Mouse (Mus musculus) neural tube, embryonic 11.5 days (tissue): ENCODE measurements at regions not wholly inside any gene's neighbourhood (a gene's known extent, or its start where the extent isn't known, plus 50 kb on each side); places are given as distances from the start of the nearest gene placed in this dataset.

Experiments used
- ATAC-seq: fragments of 200-750 bp; cut with Nextera tagmentation; 2 replicates; pipeline ENCODE4 v1.8.0; 2017; ENCODE audit warnings: moderate number of reproducible peaks, mild to moderate bottlenecking, moderate TSS enrichment, moderate library complexity; ENCODE audit not compliant: insufficient read depth, low FRiP score, low TSS enrichment
- DNase-seq: peaks from one replicate; pipeline ENCODE4 v3.0.0-alpha.2; 2015; ENCODE audit warnings: low spot score
- H3K27ac ChIP-seq: fragments of 300-500 bp; sonication (generic); 2 replicates; pipeline ENCODE4 v1.5.1; 2014; ENCODE audit warnings: low read depth, mild to moderate bottlenecking, low read length
- H3K27me3 ChIP-seq: fragments of 300-500 bp; sonication (generic); 2 replicates; pipeline ENCODE4 v1.6.1; 2014; ENCODE audit warnings: mild to moderate bottlenecking, low read length, mixed read lengths; ENCODE audit not compliant: control insufficient read depth, insufficient read depth
- H3K36me3 ChIP-seq: fragments of 300-500 bp; sonication (generic); 2 replicates; pipeline ENCODE4 v1.6.1; 2014; ENCODE audit warnings: mild to moderate bottlenecking, low read length, moderate library complexity, mixed read lengths; ENCODE audit not compliant: control insufficient read depth, insufficient read depth
- H3K4me1 ChIP-seq: fragments of 300-500 bp; sonication (generic); 2 replicates; pipeline ENCODE4 v1.6.1; 2014; ENCODE audit warnings: low read length, mixed read lengths; ENCODE audit not compliant: control insufficient read depth, insufficient read depth
- H3K4me2 ChIP-seq: fragments of 300-500 bp; sonication (generic); 2 replicates; pipeline ENCODE4 v1.6.1; 2014; ENCODE audit warnings: low read depth, mild to moderate bottlenecking, moderate library complexity
- H3K4me3 ChIP-seq: fragments of 300-500 bp; sonication (generic); 2 replicates; pipeline ENCODE4 v1.5.1; 2014; ENCODE audit warnings: low read depth, low read length
- H3K9ac ChIP-seq: fragments of 300-500 bp; sonication (generic); 2 replicates; pipeline ENCODE4 v1.6.1; 2014; ENCODE audit warnings: mild to moderate bottlenecking, low read length
- H3K9me3 ChIP-seq: fragments of 300-500 bp; sonication (generic); 2 replicates; pipeline ENCODE4 v1.6.1; 2016; ENCODE audit warnings: low read length; ENCODE audit not compliant: control insufficient read depth
- WGBS: fragments of 180-500 bp; shearing (Covaris S2); extraction: QIAGEN DNeasy Blood & Tissue Kit; methylation state at CpG from one replicate; pipeline ENCODE4 v1.1.7; 2014; 5-methylcytosine and 5-hydroxymethylcytosine counted together

- 12% methylated on average over 7 of the region's 7 CpGs for WGBS
- H3K4me1 ChIP-seq = peaks cover 16% of the 10 kb centered on the region
- H3K27me3 ChIP-seq = no peaks in the 10 kb centered on the region
- peaks cover 3% of the 10 kb centered on the region; the same call in 1 of the 2 replicates for H3K9me3 ChIP-seq
- no peaks in the 10 kb centered on the region for H3K36me3 ChIP-seq
- no peak overlapping the region for H3K4me2 ChIP-seq
- no peak overlapping the region for H3K27ac ChIP-seq
- peak; percentile 42 for DNase-seq
- H3K4me3 ChIP-seq = no peak overlapping the region
- H3K9ac ChIP-seq = no peak overlapping the region
- peak; percentile 55 for ATAC-seq
Measured at GRCm38 (mm10) chr1:35943800-35944199, 124.4 kb upstream of the Hs6st1 start.

DNA sequence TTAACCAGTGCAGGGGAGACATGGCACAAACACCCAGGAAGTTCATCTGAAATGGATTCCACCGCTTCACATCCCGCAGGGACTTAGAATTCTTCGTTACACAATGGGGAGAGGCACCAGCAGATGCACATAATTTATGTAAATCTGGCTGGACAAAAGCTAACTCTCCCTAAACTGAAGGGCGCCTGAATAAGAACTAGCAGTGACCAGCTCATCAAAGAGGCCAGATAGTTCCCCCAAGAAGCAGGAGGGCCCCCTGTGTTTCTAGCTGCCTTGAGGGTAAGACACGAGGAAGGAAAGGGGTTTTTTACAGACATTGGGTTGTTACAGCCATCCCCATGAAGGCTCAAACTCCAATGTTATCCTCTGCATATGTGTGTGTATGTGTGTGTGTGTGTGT lies 123.8 kb upstream of the Hs6st1 start:
- Histone ChIP-seq H3K27ac (no peak overlapping the region), H3K36me3 (no peaks in the 10 kb centered on the region), H3K4me3 (no peak overlapping the region), H3K27me3 (no peaks in the 10 kb centered on the region), H3K4me1 (peaks cover 16% of the 10 kb centered on the region), H3K9ac (no peak overlapping the region), H3K9me3 (peaks cover 3% of the 10 kb centered on the region; the same call in 1 of the 2 replicates), H3K4me2 (no peak overlapping the region)
- 35% methylated on average over 5 of the region's 5 CpGs for WGBS
- peak; percentile 51; the same call in 1 of the 2 replicates for ATAC-seq
- peak; percentile 34 for DNase-seq

DNA sequence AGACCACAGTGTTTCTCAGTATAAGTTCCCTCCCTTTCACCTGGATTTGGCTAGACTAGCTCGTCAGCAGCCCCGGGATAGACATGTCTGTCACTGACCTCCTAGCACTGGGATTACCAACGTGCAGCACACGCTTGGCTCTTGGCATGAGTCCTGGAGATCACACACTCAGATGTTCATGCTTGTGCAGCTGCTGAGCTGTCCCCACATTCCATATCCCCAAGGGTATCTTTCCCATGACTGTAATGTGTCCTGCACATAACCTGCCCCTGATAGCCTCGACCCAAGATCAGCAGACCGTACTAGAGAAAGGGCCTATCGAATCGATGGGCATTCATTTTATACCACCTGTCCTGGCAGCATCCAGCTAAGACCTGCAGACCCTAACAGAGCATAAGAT lies 123.4 kb upstream of the Hs6st1 start:
- H3K27me3 ChIP-seq = no peaks in the 10 kb centered on the region
- H3K4me1 ChIP-seq = peaks cover 16% of the 10 kb centered on the region
- ATAC-seq (no peak), DNase-seq (no peak)
- H3K36me3 ChIP-seq = no peaks in the 10 kb centered on the region
- no peak overlapping the region for H3K4me2 ChIP-seq
- no peak overlapping the region for H3K27ac ChIP-seq
- peaks cover 3% of the 10 kb centered on the region; the same call in 1 of the 2 replicates for H3K9me3 ChIP-seq
- no peak overlapping the region for H3K4me3 ChIP-seq
- WGBS = 87% methylated on average over 8 of the region's 8 CpGs
- H3K9ac ChIP-seq = no peak overlapping the region

DNA sequence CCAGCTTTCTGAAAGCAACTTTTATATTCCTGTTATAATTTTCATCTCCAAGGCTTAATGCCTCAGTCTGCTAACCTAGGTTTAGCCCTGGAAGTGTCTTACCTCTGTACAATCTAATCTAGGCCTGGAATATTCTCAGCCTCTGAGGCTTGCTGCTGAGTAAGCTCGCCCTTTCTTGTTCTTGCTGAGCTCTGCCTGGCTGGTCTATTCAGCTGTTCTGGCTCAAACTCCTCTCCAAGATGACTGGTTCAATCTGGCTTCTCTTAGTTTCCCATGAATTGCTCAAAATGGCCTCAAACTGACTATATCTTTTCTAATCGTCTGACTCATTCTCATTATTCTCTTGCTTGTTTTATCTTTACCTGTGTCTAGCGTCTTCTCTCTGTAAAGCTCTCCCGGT lies 122.6 kb upstream of the Hs6st1 start:
- H3K4me3 ChIP-seq = no peak overlapping the region
- peaks cover 3% of the 10 kb centered on the region; the same call in 1 of the 2 replicates for H3K9me3 ChIP-seq
- H3K4me2 ChIP-seq = no peak overlapping the region
- ATAC-seq = no peak
- H3K9ac ChIP-seq = no peak overlapping the region
- no peak for DNase-seq
- WGBS = 91% methylated on average over 4 of the region's 4 CpGs
- peaks cover 16% of the 10 kb centered on the region for H3K4me1 ChIP-seq
- H3K27ac ChIP-seq = no peak overlapping the region
- no peaks in the 10 kb centered on the region for H3K36me3 ChIP-seq
- no peaks in the 10 kb centered on the region for H3K27me3 ChIP-seq

DNA sequence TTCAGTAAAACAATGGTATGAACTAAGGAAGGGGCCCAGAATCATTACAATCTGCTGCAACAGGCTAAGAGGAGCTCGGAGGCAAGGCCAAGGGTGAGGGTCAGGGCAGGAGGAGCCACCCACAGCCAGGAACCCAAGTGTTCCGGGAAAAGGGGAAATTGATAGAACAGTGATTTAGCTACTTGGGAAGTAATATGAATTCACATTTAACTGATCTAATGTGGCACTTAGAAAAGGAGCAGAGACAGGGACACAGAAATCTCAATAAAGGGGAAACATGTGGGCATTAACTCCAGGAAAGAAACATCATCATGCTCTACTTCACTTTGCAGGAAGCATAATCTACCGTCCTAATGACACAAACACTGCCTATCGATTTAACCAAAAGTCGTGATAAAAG lies 120.1 kb upstream of the Hs6st1 start:
- Histone ChIP-seq H3K4me1 (peaks cover 13% of the 10 kb centered on the region), H3K27me3 (no peaks in the 10 kb centered on the region), H3K36me3 (no peaks in the 10 kb centered on the region), H3K4me3 (no peak overlapping the region), H3K9me3 (peaks cover 3% of the 10 kb centered on the region; the same call in 1 of the 2 replicates), H3K27ac (no peak overlapping the region), H3K9ac (no peak overlapping the region), H3K4me2 (no peak overlapping the region)
- ATAC-seq = no peak
- 83% methylated on average over 5 of the region's 5 CpGs for WGBS
- no peak for DNase-seq

GRCm38 (mm10) chr1:35951082-35951481 lies 117.1 kb upstream of the Hs6st1 start:
- Histone ChIP-seq H3K27me3 (no peaks in the 10 kb centered on the region), H3K27ac (no peak overlapping the region), H3K9me3 (peaks cover 3% of the 10 kb centered on the region; the same call in 1 of the 2 replicates), H3K4me1 (no peaks in the 10 kb centered on the region), H3K4me3 (no peak overlapping the region), H3K9ac (no peak overlapping the region), H3K36me3 (no peaks in the 10 kb centered on the region), H3K4me2 (no peak overlapping the region)
- WGBS = 72% methylated on average over 4 of the region's 4 CpGs
- no peak for ATAC-seq
- no peak for DNase-seq

GRCm38 (mm10) chr1:35953721-35954120 lies 114.5 kb upstream of the Hs6st1 start:
- ATAC-seq (no peak), DNase-seq (no peak)

GRCm38 (mm10) chr1:35957425-35958372 lies 110.5 kb upstream of the Hs6st1 start:
- H3K4me2 ChIP-seq = no peak overlapping the region
- H3K4me3 ChIP-seq = no peak overlapping the region
- no peak for ATAC-seq
- no peak for DNase-seq
- H3K4me1 ChIP-seq = 0 out of 2 replicates have a peak, but pooled peaks cover 4% of the 10 kb centered on the region
- no peaks in the 10 kb centered on the region for H3K27me3 ChIP-seq
- no peak overlapping the region for H3K9ac ChIP-seq
- 67% methylated on average over 8 of the region's 8 CpGs for WGBS
- no peak overlapping the region for H3K27ac ChIP-seq
- H3K9me3 ChIP-seq = no peaks in the 10 kb centered on the region
- H3K36me3 ChIP-seq = no peaks in the 10 kb centered on the region

More at GRCm38 (mm10) chr1:35953721-35954120, 114.5 kb upstream of the Hs6st1 start:
- H3K9me3 ChIP-seq = no peaks in the 10 kb centered on the region
- H3K27me3 ChIP-seq = no peaks in the 10 kb centered on the region
- 69% methylated on average over 4 of the region's 4 CpGs for WGBS
- H3K4me3 ChIP-seq = no peak overlapping the region
- H3K4me1 ChIP-seq = 0 out of 2 replicates have a peak, but pooled peaks cover 4% of the 10 kb centered on the region
- H3K4me2 ChIP-seq = no peak overlapping the region
- no peak overlapping the region for H3K9ac ChIP-seq
- H3K27ac ChIP-seq = no peak overlapping the region
- H3K36me3 ChIP-seq = no peaks in the 10 kb centered on the region

- ATAC-seq = no peak
- Histone ChIP-seq H3K27ac (no peak overlapping the region), H3K4me1 (0 out of 2 replicates have a peak, but pooled peaks cover 4% of the 10 kb centered on the region), H3K9ac (no peak overlapping the region), H3K9me3 (no peaks in the 10 kb centered on the region), H3K4me2 (no peak overlapping the region), H3K27me3 (no peaks in the 10 kb centered on the region), H3K36me3 (no peaks in the 10 kb centered on the region), H3K4me3 (no peak overlapping the region)
- WGBS = 88% methylated on average over 4 of the region's 4 CpGs
- DNase-seq = no peak
Measured at GRCm38 (mm10) chr1:35959729-35960128, 108.5 kb upstream of the Hs6st1 start.
